Comparison of ENCODE assay signal across 9 mouse cellular contexts in the genomic region with DNA sequence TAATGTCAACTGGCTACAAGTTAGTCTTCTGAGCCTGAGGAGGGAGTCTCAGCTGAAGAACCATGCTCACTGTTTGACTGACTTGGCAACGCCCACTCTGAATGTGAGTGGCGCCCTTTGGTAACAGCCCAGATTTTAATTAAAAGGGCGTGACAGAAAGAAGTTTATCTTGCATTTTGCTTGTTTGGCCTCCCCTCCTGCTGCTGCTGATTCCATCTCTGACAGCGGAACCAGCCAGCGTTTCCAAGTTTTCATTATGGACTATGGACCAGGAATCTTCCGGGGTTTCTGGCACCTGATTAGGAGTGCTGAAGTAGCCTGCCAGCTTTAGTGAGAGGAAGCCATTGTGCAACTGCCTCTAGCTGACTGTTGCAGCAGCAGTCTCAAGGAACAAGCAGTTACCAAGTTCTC.
DNase-seq lines count a peak whose midpoint lies in the region; ATAC-seq and TF ChIP-seq lines count a peak whose summit lies in the region.
"Had no signal": no experiment of that assay in that cellular context is flagged by ENCODE, and none has a peak within 500 bp of the region (broad histone marks: within the 10 kb centered on the region; RNA-seq: fewer than 3 reads in every experiment).

No protein-coding gene starts in this region.

- no peak overlapping the region for H3K4me2 ChIP-seq in stomach, postnatal 0 days (replicated peaks; ENCODE audit: low read depth)

- no peaks in the 10 kb centered on the region for H3K36me3 ChIP-seq in stomach, postnatal 0 days (ENCODE audit: control insufficient read depth, insufficient read depth, low read length)

- no peak for TF ChIP-seq CTCF in stomach, postnatal 0 days (IDR thresholded peaks at IDR 0.05; ENCODE audit: low read depth)

- H3K4me1 ChIP-seq in stomach, postnatal 0 days (replicated peaks; ENCODE audit: control insufficient read depth, insufficient read depth): peaks cover 4% of the 10 kb centered on the region; the same call in 1 of the 2 replicates

- no peaks in the 10 kb centered on the region for H3K9me3 ChIP-seq in stomach, postnatal 0 days (ENCODE audit: control insufficient read depth, low read length)

- intact Hi-C loops in gastrocnemius, postnatal 14 days (cut with DNase I; ENCODE audit: low total_unique reads): no loop called here

- H3K4me3 ChIP-seq in stomach, postnatal 0 days (ENCODE audit: low read depth, low read length): no peak overlapping the region

- no peak for TF ChIP-seq EP300 in stomach, postnatal 0 days (optimal IDR thresholded peaks at IDR 0.05)

- peak; percentile 86 for ATAC-seq in stomach, postnatal 0 days (ENCODE audit: low FRiP score, low TSS enrichment)

- peak; percentile 6 for DNase-seq in gastrocnemius, postnatal 14 days
- no peak for DNase-seq in gastrocnemius, adult 8-10 months (ENCODE audit: low spot score in 2 of 2)
- DNase-seq in urinary bladder, postnatal 14 days (ENCODE audit: low spot score): peak; percentile 14
- no peak for DNase-seq in urinary bladder, postnatal 4 days (ENCODE audit: low spot score in 2 of 2)
- peak; percentile 44 for DNase-seq in kidney, postnatal 14 days
- DNase-seq in stomach, postnatal 0 days (ENCODE audit: low spot score): peak; percentile 69
- DNase-seq in adrenal gland, adult 18-20 months (ENCODE audit: low spot score in 2 of 2): no peak
- DNase-seq in right cerebral cortex, adult 2 months (ENCODE audit: low spot score in 2 of 2): no peak

- 0 out of 2 replicates have a peak overlapping the region, but pooled peaks have one; percentile 8 for H3K27ac ChIP-seq in stomach, postnatal 0 days (replicated peaks)

- no peaks in the 10 kb centered on the region for H3K27me3 ChIP-seq in stomach, postnatal 0 days (ENCODE audit: control insufficient read depth, insufficient read depth, low read length)
- H3K27me3 ChIP-seq: CH12.LX had no signal

- 43% methylated on average over 6 of the region's 6 CpGs for WGBS in stomach, postnatal 0 days

- H3K9ac ChIP-seq in stomach, postnatal 0 days (ENCODE audit: low read length): no peak overlapping the region

Comparison
In these comparisons a context has a peak if more than half of its experiments do, and no peak if none do; other contexts are left out.
1. DNase-seq: peak in gastrocnemius, postnatal 14 days (single experiment), urinary bladder, postnatal 14 days (single experiment), kidney, postnatal 14 days (single experiment) and stomach, postnatal 0 days (single experiment); none in gastrocnemius, adult 8-10 months (0 of 2), urinary bladder, postnatal 4 days (0 of 2), adrenal gland, adult 18-20 months (0 of 2) and right cerebral cortex, adult 2 months (0 of 2).